Mouse (Mus musculus): ENCODE data around the gene Dus3l.

The Dus3l gene

DNA sequence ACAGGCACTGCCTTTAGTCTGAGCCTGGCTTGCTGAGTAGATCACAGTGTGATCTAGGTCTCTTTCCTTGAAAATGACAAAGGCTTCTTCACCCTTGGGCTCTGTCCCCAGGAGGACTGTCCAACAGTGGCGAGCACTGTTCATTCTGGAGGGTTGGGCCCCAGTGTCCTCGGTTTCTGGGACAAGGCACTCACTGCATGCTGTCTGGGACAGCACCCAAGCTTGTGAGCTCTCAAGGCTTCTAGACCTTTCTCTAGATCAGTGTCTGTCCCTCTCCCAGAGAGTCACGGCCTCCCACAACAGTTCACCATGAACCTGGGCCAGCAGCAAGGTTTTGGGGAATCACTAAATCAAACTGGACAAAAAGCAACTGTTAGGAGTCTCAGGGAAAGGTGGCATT is 28.0 kb downstream of the Dus3l start:
- no peak for DNase-seq (ENCODE audit: low spot score in 2 of 2)

DNA sequence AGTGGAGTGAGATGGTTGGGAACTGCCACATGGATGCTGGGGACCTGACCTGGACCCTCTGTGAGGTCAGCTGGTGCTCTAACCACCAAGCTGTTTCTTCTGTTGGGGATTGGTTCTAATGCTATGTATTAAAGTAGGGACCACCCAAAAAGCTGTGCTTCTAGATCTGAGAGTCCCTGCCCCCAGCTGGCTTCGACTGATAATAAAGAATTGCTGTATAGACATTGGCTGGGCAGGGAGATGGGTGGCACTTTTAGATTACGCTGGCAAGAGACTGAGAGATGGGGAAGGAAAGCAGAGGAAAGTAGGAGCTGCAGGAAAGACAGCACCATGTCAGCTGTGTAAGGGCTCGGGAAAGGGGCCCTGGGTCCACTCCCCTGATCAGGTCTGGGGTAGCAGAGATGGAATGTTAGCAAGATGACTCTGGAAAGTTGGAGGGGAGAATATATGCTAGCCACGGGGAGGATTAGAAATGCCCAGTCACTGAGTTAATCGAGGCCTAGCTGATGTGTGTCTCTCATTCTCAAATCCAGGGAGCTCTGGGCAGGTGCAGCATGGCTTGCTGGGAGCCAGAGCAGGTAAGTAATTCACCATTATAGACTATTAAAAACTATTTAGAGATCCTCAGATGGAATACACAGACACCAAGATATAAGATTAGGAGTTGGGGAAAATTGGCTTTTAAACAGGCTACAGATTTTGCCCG is 29.2 kb downstream of the Dus3l start:
- DNase-seq (ENCODE audit: low spot score in 2 of 2), result no peak

DNA sequence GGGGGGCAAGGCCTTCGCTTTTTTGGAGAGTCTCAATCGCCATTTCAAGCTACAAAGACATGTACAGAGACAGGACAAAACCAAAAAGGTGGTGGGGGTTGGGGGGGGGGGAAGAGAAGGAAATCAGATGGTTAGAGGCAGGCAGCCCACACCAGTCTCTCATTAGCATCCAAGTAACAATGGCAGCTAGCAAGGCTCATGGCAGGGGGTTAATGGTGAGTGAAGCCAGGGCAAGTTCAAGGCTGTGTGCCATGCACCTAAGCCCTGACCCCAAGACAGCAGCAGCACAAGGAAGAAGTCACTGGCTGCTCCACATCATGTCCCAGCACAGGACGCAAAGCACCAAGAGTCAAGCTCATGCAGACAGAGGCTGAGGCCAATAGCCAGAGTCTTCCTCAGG is 34.7 kb downstream of the Dus3l start:
- no peak for DNase-seq (ENCODE audit: low spot score in 2 of 2)

DNA sequence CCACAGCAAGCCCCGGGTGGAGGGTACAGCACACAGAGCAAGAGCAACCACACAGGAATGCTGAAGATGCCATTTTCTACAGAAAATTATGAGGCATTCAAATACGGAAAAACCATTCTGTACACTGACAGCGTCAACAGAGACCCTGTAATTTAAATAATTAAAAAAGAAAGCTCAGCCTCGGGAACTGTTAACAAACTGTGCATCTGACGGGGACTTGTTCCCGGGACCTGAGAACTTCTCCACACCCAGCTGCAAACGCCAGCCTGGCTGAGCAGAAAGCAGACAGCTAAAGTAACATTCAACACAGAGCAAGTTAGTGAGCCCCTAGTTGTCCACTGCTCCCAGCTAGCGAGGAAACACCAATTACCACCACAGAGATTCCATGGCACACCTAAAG is 37.5 kb downstream of the Dus3l start:
- DNase-seq (ENCODE audit: low spot score in 2 of 2), result no peak

DNA sequence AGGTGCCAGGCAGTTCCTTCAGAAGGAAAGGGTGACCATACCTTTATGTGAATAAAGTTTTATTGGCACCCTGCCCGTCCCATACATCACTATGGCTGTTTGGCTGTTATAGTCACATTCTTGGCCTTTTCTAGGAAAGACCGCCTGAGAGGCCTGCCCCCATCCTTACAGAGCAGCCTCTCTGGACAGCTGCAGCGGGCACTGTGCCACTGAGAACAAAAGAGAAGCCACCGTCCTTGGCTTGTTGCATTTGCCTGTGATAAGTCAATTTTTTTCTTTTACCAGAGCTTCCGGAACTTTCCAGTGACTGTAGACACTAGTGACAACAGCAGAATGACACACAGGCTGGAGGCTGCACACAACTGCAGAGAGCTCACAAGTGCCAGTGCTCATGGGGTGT is 40.4 kb downstream of the Dus3l start:
- no peak for DNase-seq (ENCODE audit: low spot score in 2 of 2)

DNA sequence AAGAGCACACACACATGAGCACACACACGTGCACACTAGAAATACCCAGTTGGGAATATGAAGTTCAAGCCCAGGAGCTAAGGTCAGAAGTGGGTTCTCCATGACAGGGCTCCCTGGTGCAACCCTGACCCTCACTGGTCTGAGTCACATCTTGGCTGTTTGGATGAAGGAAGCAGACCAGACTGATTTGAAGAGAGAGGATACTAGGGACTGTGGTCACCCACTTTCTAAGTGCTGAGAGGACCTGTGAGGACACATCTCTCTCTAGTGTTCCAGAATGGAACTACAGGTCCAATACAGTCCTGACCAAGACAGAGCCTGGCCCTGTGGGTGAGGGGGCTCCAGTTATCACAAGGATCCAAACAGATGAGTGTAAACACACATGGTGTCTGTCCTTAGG is 41.2 kb downstream of the Dus3l start:
- DNase-seq (ENCODE audit: low spot score in 2 of 2), result no peak

DNA sequence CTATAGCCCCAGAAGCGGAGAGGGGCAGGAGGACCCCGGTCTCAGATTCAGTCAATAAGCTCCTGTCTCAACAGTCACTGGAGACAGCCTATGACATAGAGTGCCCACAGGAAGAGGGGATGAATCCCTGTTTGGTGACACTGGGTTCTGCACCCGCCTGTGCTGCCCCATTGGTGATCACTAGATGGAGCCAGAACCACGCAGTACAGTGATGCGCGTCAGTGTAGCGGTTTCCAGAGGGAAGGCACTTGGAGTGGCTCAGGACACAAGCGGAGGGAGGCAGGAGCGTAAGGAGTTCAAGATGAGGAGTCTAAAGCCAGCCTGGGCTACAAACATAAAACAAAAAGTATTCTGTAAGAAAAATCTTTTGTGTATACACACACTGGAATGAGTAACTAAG is 44.0 kb downstream of the Dus3l start:
- DNase-seq (ENCODE audit: low spot score in 2 of 2), result peak; percentile 26 to 45

DNA sequence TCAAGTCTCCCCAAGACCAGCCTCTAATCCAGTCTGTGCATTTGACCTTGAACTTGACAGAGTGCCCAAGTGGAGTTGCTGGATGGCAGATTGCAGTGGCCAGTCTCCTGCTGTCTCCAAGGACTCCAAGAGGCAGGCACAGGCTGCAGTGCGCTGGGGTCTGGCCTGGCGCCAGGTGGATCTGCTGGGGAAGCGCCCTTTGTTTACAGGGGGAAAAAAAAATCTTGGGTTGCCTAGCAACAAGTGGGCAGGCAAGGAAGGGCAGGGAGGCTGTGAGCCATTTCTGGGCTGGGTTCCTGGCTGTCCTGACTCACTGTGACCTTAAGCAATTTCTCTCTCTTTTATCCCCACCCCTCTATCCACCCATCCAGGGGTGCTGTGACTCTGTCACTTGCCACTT is 45.7 kb downstream of the Dus3l start:
- DNase-seq (ENCODE audit: low spot score in 2 of 2), result no peak

DNA sequence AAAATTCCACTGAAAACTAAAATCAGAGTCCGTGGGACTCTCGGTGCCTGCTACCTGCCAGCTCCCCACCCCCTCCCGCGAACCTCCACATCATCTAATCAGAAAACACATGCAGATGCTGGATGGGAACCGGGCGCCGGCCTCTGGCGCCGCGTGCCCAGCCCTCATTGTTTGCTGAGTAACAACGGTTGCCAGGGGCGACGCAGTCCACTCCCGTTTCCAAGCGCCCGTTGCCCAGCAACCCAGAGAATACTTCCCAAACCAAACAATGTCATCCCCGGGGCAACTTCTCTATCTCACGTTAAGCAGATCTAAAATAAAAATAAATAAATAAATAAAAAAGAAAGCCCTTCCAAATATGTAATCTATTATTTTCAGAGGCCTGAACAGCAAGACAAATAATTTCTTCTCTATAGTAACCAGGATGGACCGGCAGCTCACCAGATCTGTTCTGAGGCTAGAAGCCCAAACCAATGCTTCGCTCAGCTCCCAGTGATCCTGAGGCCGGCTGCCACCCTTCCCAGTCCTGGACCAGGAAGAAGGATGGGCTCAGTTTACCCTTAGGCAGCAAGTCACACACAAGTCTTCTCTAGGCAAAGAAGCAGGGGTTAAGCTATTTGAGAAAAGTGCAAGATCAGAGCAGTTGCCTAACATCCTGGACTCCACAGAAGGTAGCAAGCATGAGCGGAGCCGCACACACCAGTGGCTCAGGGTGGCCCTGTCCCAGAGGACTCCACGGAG is 49.9 kb downstream of the Dus3l start:
- DNase-seq (ENCODE audit: low spot score in 2 of 2), result peak; percentile 64 to 66

DNA sequence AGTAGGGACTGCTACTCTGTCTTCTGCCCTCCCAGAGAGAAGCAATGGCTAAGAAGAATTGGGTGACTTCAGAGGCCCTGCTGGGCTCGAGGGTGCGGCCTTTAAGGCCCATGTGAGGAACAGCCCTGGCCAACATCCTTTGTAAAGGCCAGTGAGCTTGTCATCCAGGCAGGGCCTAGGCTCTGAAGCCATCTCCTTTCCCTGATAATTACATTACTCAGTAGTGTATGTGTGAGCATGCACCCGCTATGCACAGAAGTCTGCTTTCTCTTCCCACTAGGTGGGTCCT is 50.4 kb downstream of the Dus3l start:
- no peak for DNase-seq (ENCODE audit: low spot score in 2 of 2)

DNA sequence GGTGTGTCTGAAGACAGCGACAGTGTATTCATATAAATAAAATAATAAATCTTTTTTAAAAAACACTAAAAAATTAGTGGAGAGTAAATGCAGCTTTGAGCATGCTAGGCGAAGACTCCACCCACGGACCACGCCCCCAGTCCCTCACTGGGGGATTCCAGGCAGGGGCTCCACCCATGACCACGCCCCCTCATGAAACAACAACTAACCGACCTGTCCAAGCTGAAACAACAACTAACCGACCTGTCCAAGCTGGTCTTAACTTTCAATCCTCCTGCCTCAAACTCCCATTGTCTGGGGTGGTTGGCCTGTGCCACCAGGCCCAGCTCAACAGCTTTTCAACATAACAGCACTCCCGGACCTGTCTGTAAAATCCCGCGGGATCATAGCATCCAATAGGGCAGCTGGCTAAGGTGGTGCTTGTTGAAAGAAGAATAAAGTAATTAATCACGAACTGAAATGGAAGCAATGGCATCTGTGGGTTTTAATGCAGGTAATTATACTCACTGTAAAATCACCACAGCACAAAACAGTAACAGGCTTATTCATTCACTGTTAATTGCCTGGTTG is 53.6 kb downstream of the Dus3l start:
- peak; percentile 38 to 49 for DNase-seq (ENCODE audit: low spot score in 2 of 2)

DNA sequence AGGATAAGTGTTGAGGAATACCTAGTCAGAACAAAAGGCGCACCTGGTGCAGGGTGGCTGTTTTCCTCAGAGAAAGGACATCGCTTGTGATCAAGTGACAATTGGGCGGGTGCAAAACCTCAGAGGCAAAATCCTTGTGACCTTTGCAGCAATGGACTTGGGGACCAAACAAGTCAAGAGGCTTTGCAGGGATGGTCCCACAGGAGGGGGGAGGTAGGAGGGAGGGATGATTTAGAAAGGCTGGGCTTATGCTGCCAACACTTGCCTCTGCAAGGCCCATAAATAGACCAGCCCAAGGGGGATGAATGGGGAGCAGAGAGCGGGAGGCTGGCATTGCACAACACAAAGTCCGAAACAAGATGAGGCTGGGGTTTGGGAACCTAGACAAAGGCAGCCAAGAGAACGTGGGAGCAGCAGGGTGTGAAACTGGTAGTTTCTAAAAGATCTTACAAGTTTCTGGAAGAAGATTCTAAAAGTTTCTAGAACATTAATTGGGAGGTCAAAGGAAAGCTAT is 54.5 kb downstream of the Dus3l start:
- peak in 1 of 2 experiments; percentile 12 for DNase-seq (ENCODE audit: low spot score in 2 of 2)
